Mouse (Mus musculus) kidney, embryonic 16.5 days (tissue): ENCODE results near the gene Ccdc142. TPM values are rescaled to one million over a fixed set of nuclear protein-coding genes. Genes with fewer than 3 reads are reported as not detected.

ENCODE experiments used
- ATAC-seq: fragments of 200-750 bp; cut with Nextera tagmentation; 2 replicates; pipeline ENCODE4 v1.8.0; 2017; ENCODE audit warnings: moderate TSS enrichment; ENCODE audit not compliant: low FRiP score, low TSS enrichment
- H3K27ac ChIP-seq: fragments of 300-500 bp; sonication (generic); 2 replicates; pipeline ENCODE4 v1.5.1; 2014; ENCODE audit warnings: low read length
- H3K27me3 ChIP-seq: fragments of 300-500 bp; sonication (generic); 2 replicates; pipeline ENCODE4 v1.6.1; 2014; ENCODE audit warnings: low read length, control low read depth, mixed read lengths; ENCODE audit not compliant: insufficient read depth
- H3K36me3 ChIP-seq: fragments of 300-500 bp; sonication (generic); 2 replicates; pipeline ENCODE4 v1.6.1; 2014; ENCODE audit warnings: low read length, control low read depth, mixed read lengths; ENCODE audit not compliant: insufficient read depth
- H3K4me1 ChIP-seq: fragments of 300-500 bp; sonication (generic); 2 replicates; pipeline ENCODE4 v1.6.1; 2014; ENCODE audit warnings: low read length, control low read depth, mixed read lengths; ENCODE audit not compliant: insufficient read depth
- H3K4me2 ChIP-seq: fragments of 300-500 bp; sonication (generic); replicated peaks from 2 replicates; pipeline ENCODE4 v1.6.1; 2014; ENCODE audit warnings: low read depth, low read length
- H3K4me3 ChIP-seq: fragments of 300-500 bp; sonication (generic); 2 replicates; pipeline ENCODE4 v1.5.1; 2014; ENCODE audit warnings: mild to moderate bottlenecking, low read length
- H3K9ac ChIP-seq: fragments of 300-500 bp; sonication (generic); replicated peaks from 2 replicates; pipeline ENCODE4 v1.6.1; 2014; ENCODE audit warnings: low read length
- H3K9me3 ChIP-seq: fragments of 300-500 bp; sonication (generic); 2 replicates; pipeline ENCODE4 v1.6.1; 2016; ENCODE audit warnings: low read length, control low read depth
- WGBS: fragments of 180-500 bp; shearing (Covaris S2); extraction: QIAGEN DNeasy Blood & Tissue Kit; methylation state at CpG from one replicate; pipeline ENCODE4 v1.1.7; 2014; 5-methylcytosine and 5-hydroxymethylcytosine counted together
- polyA plus RNA-seq: library from polyadenylated mRNA; unstranded; fragments of >200 nt; fragmentation: Nextera tagmentation; extraction: Ambion mirVana; gene quantifications from 2 replicates; pipeline ENCODE4 v1.2.1, GENCODE M21; 2015

Ccdc142 gene
- polyA plus RNA-seq, 1 experiment from 2014 or later = 3.9 TPM

GRCm38 (mm10) chr6:83116373-83117164 is 15.2 kb downstream of the Ccdc142 start:
- H3K36me3 ChIP-seq = peaks cover 17% of the 10 kb centered on the region
- H3K27me3 ChIP-seq = no peaks in the 10 kb centered on the region
- H3K9me3 ChIP-seq = no peaks in the 10 kb centered on the region
- WGBS = 62% methylated on average over 11 of the region's 11 CpGs
- peak overlapping the region; percentile 72 for H3K4me3 ChIP-seq
- H3K27ac ChIP-seq = 0 out of 2 replicates have a peak overlapping the region, but pooled peaks have one; percentile 21
- no peak for ATAC-seq
- peak overlapping the region; percentile 90 for H3K4me2 ChIP-seq
- peak overlapping the region; percentile 69 for H3K9ac ChIP-seq
- H3K4me1 ChIP-seq = peaks cover 41% of the 10 kb centered on the region

- H3K27me3 ChIP-seq = no peaks in the 10 kb centered on the region
- H3K27ac ChIP-seq = no peak overlapping the region
- H3K4me3 ChIP-seq = no peak overlapping the region
- H3K9me3 ChIP-seq = no peaks in the 10 kb centered on the region
- H3K4me2 ChIP-seq = no peak overlapping the region
- WGBS = 82% methylated on average over 4 of the region's 4 CpGs
- 0 out of 2 replicates have a peak overlapping the region, but pooled peaks have one; percentile 69 for H3K9ac ChIP-seq
- peaks cover 43% of the 10 kb centered on the region for H3K4me1 ChIP-seq
- no peak for ATAC-seq
- peaks cover 17% of the 10 kb centered on the region for H3K36me3 ChIP-seq
Measured at GRCm38 (mm10) chr6:83117165-83117438, 15.7 kb downstream of the Ccdc142 start.

GRCm38 (mm10) chr6:83117616-83118015 is 16.2 kb downstream of the Ccdc142 start:
- Histone ChIP-seq H3K4me1 (peaks cover 48% of the 10 kb centered on the region), H3K9ac (no peak overlapping the region; the same call in 1 of the 2 replicates), H3K9me3 (no peaks in the 10 kb centered on the region), H3K36me3 (peaks cover 17% of the 10 kb centered on the region), H3K4me3 (no peak overlapping the region), H3K4me2 (no peak overlapping the region), H3K27ac (no peak overlapping the region; the same call in 1 of the 2 replicates), H3K27me3 (no peaks in the 10 kb centered on the region)
- 87% methylated on average over 13 of the region's 13 CpGs for WGBS
- no peak for ATAC-seq

GRCm38 (mm10) chr6:83118369-83118768 is 17.0 kb downstream of the Ccdc142 start:
- no peak overlapping the region for H3K4me3 ChIP-seq
- H3K4me2 ChIP-seq = no peak overlapping the region
- 82% methylated on average over 11 of the region's 11 CpGs for WGBS
- peaks cover 55% of the 10 kb centered on the region for H3K4me1 ChIP-seq
- H3K27ac ChIP-seq = no peak overlapping the region
- ATAC-seq = no peak
- peaks cover 20% of the 10 kb centered on the region for H3K36me3 ChIP-seq
- no peaks in the 10 kb centered on the region for H3K9me3 ChIP-seq
- H3K27me3 ChIP-seq = no peaks in the 10 kb centered on the region
- H3K9ac ChIP-seq = no peak overlapping the region

- Histone ChIP-seq H3K4me1 (peaks cover 62% of the 10 kb centered on the region), H3K27ac (peak overlapping the region; percentile 45), H3K27me3 (no peaks in the 10 kb centered on the region), H3K9ac (peak overlapping the region; percentile 82), H3K9me3 (no peaks in the 10 kb centered on the region), H3K4me3 (no peak overlapping the region), H3K4me2 (peak overlapping the region; percentile 87; the same call in 1 of the 2 replicates), H3K36me3 (peaks cover 20% of the 10 kb centered on the region)
- no peak for ATAC-seq
- 61% methylated on average over 14 of the region's 14 CpGs for WGBS
Measured at GRCm38 (mm10) chr6:83118825-83119733, 17.7 kb downstream of the Ccdc142 start.

- Histone ChIP-seq H3K36me3 (peaks cover 20% of the 10 kb centered on the region), H3K4me1 (peaks cover 63% of the 10 kb centered on the region), H3K9ac (peak overlapping the region; percentile 82), H3K27me3 (no peaks in the 10 kb centered on the region), H3K4me3 (peak overlapping the region; percentile 76), H3K27ac (peak overlapping the region; percentile 45), H3K4me2 (peak overlapping the region; percentile 87), H3K9me3 (no peaks in the 10 kb centered on the region)
- 65% methylated on average over 7 of the region's 7 CpGs for WGBS
- no peak for ATAC-seq
Measured at GRCm38 (mm10) chr6:83119734-83120051, 18.3 kb downstream of the Ccdc142 start.

- peak within 1 kb of the TSS; percentile 98 for H3K27ac ChIP-seq
- H3K9me3 ChIP-seq = no peaks in the 10 kb centered on the region
- peaks cover 63% of the 10 kb centered on the region for H3K4me1 ChIP-seq
- peaks cover 20% of the 10 kb centered on the region for H3K36me3 ChIP-seq
- H3K27me3 ChIP-seq = no peaks in the 10 kb centered on the region
- H3K4me3 ChIP-seq = peak within 1 kb of the TSS; percentile 76
- H3K9ac ChIP-seq = peak within 1 kb of the TSS; percentile 91
- H3K4me2 ChIP-seq = peak within 1 kb of the TSS; percentile 91
- ATAC-seq = peak; percentile 96
- WGBS = under 1% methylated on average over 38 of the region's 38 CpGs
Measured at GRCm38 (mm10) chr6:83120930-83121862, 19.8 kb downstream of the Ccdc142 start, which contains the start of gene Wbp1. TSS of gene Wbp1 (minus strand) at chr6:83121559.

GRCm38 (mm10) chr6:83121863-83122710 is 20.7 kb downstream of the Ccdc142 start:
- ATAC-seq = no peak; the same call in 1 of the 2 replicates
- H3K9ac ChIP-seq = peak overlapping the region; percentile 91
- WGBS = under 1% methylated on average over 43 of the region's 52 CpGs
- peaks cover 55% of the 10 kb centered on the region for H3K4me1 ChIP-seq
- peak overlapping the region; percentile 98 for H3K27ac ChIP-seq
- H3K36me3 ChIP-seq = peaks cover 20% of the 10 kb centered on the region
- peak overlapping the region; percentile 91 for H3K4me2 ChIP-seq
- H3K27me3 ChIP-seq = no peaks in the 10 kb centered on the region
- no peaks in the 10 kb centered on the region for H3K9me3 ChIP-seq
- peak overlapping the region; percentile 76 for H3K4me3 ChIP-seq
